Mouse (Mus musculus) heart, adult 9 months (tissue): ENCODE measurements around the gene Cys1.
"Not testable (repeated sequence)": the region's sequence is repeated elsewhere in the genome, so short reads cannot be mapped to it uniquely, and the experiment has no call there.

Source experiments
- DNase-seq, 2 experiments: peaks; one replicate each; pipeline ENCODE4 v3.0.0; 2022; ENCODE audit warnings: low spot score in 2 of 2

Gene Cys1

DNA sequence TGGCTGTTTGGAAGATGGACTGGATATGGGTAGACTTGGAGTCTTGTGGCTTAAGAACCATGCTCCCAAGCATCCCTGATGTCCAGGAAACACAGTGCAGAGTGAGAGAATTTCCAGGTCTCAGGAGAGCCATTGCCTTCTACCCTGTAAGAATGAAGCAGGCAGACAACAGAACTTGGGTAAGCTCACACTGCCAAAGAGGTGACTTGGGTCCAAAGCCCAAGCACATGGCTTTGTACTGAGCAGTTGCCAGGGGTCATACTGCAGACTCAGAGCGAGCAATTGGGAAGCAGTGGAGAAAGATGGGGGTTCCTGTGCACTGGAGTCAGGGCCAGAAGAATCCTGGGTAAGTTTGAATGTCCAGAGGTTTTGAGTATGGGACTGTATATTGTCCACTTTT lies 33.5 kb downstream of the Cys1 start:
- DNase-seq: no peak

GRCm38 (mm10) chr12:24645901-24646300 lies 35.7 kb downstream of the Cys1 start:
- no peak for DNase-seq

DNA sequence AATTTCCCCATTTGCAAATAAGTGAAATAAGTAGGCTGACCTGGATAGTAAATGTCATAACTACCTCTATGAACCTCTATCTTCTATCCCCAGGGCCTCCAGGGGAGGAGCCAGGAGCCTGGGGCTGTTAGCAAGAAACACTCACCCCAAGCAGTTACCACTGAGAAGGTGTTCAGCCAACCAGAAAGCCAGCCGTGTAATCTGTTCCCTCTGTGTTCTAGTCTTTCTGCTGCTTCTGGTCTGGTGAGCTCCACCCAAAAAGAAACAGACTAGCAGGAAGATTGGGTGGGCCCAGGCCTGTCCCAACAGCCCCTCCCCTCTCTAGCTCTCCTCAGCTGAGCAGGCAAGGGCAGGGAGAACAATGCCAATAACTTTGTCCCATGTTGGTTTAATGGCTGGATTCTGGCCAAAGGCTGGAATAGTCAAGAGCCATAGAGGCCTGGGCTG lies 37.5 kb downstream of the Cys1 start:
- peak; percentile 28 to 53 for DNase-seq

DNA sequence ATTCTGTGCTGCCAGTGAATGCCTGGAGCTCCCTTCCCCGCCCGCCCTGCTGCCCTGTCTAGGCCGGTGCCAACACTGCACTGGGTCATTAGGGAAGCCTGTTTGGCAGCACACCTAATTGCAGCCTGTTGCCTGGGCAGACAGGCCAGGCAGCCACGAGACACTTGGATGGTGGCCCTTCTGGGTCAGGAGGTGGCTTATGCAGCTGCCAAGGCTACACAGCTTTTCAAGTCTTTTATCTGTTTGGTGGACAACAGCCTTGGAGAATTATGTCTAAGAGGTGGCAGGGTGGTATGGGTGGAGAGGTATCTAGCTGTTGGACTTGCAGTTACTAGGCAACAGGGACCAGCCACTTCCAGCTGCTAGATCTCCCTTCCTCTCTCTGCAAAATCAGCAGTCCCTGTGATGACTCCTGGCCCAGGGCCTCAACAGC lies 39.2 kb downstream of the Cys1 start:
- peak; percentile 74 to 75 for DNase-seq

- DNase-seq: not testable (repeated sequence)
Observed at GRCm38 (mm10) chr12:24638787-24639186, 42.8 kb downstream of the Cys1 start.

- DNase-seq: no peak
Observed at GRCm38 (mm10) chr12:24634648-24635047, 47.0 kb downstream of the Cys1 start.

- no peak for DNase-seq
Observed at GRCm38 (mm10) chr12:24634212-24634611, 47.4 kb downstream of the Cys1 start.

DNA sequence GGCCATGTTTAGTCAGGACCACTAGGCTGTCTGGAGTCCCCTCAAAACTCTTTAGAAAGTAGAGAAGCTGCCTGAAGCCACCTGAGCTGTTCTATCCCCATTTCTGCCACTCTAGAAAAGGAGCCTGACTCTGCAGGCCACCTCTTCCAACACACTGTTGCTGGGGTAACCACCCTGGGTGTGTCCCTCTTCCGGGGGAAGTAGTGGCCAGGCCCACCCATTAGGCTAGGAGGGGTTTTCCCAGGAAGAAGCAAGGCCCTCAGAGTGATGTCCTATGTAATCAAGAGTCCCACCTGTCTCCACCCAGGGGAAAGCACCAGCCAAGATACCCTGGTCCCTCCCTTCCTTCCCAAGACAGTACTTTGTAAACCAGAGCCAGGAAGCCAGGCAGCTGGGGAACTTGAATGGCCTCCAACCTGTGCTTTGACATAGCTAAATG lies 47.8 kb downstream of the Cys1 start:
- peak; percentile 77 to 88 for DNase-seq

GRCm38 (mm10) chr12:24632404-24632803 lies 49.2 kb downstream of the Cys1 start:
- no peak for DNase-seq

DNA sequence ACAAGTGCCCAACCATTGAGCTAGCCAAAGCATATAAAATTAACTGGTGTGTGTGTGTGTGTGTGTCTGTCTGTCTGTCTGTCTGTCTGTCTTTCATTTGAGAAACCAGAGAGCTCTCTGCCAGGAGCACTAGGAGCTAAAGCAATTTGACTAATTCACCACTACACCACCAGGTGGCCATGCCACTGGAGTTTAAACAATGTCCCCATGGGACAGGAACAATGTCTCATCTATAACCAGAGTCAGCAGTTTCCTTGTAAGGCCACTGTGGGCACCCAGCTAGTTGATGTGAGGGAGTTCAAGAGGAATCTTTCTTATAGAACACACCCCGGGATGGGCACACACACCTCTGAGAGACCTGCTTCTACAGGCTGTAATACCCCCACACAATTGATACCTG lies 51.4 kb downstream of the Cys1 start:
- DNase-seq: peak; percentile 40 to 53

DNA sequence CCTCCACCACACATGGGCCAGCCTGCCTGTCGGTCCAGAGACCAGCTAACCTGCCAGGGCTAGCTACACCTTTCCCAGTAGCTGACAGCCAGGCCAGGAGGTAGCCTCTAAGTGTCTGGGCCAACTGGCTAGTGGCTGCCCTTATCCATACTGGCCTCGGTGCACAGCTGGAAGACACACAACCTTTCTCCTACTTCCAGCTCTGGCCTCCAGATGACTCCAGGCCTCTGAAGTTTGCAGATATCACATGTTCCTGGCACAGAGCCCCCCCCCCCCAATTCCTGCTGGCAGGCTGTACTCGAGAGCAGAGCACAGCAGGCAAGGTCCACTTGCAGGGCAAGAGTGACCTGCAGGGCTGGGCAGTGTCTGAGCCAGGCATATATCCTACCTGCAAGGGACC lies 54.4 kb downstream of the Cys1 start:
- peak in 1 of 2 experiments; percentile 26 for DNase-seq

GRCm38 (mm10) chr12:24626401-24626800 lies 55.2 kb downstream of the Cys1 start:
- no peak for DNase-seq

- no peak for DNase-seq
Observed at GRCm38 (mm10) chr12:24623486-24624251, 57.9 kb downstream of the Cys1 start.

DNA sequence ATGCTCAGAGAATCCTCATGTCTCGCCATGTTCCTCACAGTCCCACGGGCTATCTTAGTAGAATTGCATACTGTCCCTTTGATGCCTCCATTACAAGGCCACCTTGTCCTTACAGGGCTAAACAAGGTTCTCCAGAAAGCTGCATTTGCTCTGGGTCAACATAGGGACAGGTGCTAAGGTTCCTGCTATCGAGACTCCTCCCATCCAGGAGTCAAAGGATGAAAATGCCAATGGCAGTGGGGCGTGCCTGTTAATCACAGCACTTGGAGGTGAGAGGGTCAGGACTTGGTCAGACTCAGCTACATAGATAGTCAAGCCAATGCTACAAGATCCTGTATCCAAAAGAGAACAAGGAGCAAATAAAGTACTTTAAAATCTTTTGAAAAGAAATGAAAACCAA lies 62.2 kb downstream of the Cys1 start:
- no peak for DNase-seq
